ENCODE assay signal across 9 mouse cellular contexts in genomic region chr5:137601365-137601729, GRCm38 (mm10). TPM values are rescaled to one million over a fixed set of nuclear protein-coding genes. Genes with fewer than 3 reads are reported as not detected.
DNase-seq lines count a peak whose midpoint lies in the region; ATAC-seq lines count a peak whose summit lies in the region.
"Had no signal": no experiment of that assay in that cellular context is flagged by ENCODE, and none has a peak within 500 bp of the region (broad histone marks: within the 10 kb centered on the region; RNA-seq: fewer than 3 reads in every experiment).

No protein-coding gene starts in this region.

- peaks cover 26% of the 10 kb centered on the region for H3K36me3 ChIP-seq in embryonic facial prominence, embryonic 12.5 days
- peaks cover 10% of the 10 kb centered on the region for H3K36me3 ChIP-seq in liver, embryonic 11.5 days (ENCODE audit: control insufficient read depth, insufficient read depth, low read length)
- H3K36me3 ChIP-seq in neural tube, embryonic 13.5 days, result peaks cover 17% of the 10 kb centered on the region

- peak overlapping the region; percentile 64 for H3K4me3 ChIP-seq in embryonic facial prominence, embryonic 12.5 days
- H3K4me3 ChIP-seq in liver, embryonic 11.5 days (ENCODE audit: low read depth, low read length), result peak overlapping the region; percentile 83
- peak overlapping the region; percentile 69 for H3K4me3 ChIP-seq in neural tube, embryonic 13.5 days

- peak overlapping the region; percentile 58 for H3K9ac ChIP-seq in embryonic facial prominence, embryonic 12.5 days
- H3K9ac ChIP-seq in liver, embryonic 11.5 days (ENCODE audit: low read depth, low read length), result peak overlapping the region; percentile 68
- peak overlapping the region; percentile 66 for H3K9ac ChIP-seq in neural tube, embryonic 13.5 days

- peak; percentile 46 for DNase-seq in gastrocnemius, adult 18-20 months (ENCODE audit: low spot score)
- DNase-seq in gastrocnemius, adult 8-10 months (ENCODE audit: low spot score in 2 of 2), result no peak
- peak; percentile 49 for DNase-seq in heart, postnatal 4 days
- peak; percentile 65 for DNase-seq in liver, embryonic 11.5 days (ENCODE audit: low spot score)
- no peak for DNase-seq in frontal cortex, postnatal 10 days (ENCODE audit: low spot score in 2 of 2)

- H3K4me2 ChIP-seq in embryonic facial prominence, embryonic 12.5 days (replicated peaks), result peak overlapping the region; percentile 96
- H3K4me2 ChIP-seq in liver, embryonic 11.5 days, result peak overlapping the region; percentile 72
- peak overlapping the region; percentile 90 for H3K4me2 ChIP-seq in neural tube, embryonic 13.5 days

- WGBS in embryonic facial prominence, embryonic 12.5 days, result under 1% methylated on average over 22 of the region's 22 CpGs
- 1% methylated on average over 22 of the region's 22 CpGs for WGBS in liver, embryonic 11.5 days
- WGBS in neural tube, embryonic 13.5 days, result 2% methylated on average over 22 of the region's 22 CpGs

- no peaks in the 10 kb centered on the region for H3K9me3 ChIP-seq in embryonic facial prominence, embryonic 12.5 days
- no peaks in the 10 kb centered on the region for H3K9me3 ChIP-seq in liver, embryonic 11.5 days (ENCODE audit: control insufficient read depth, low read length)
- no peaks in the 10 kb centered on the region for H3K9me3 ChIP-seq in neural tube, embryonic 13.5 days

- H3K4me1 ChIP-seq in embryonic facial prominence, embryonic 12.5 days, result peaks cover 27% of the 10 kb centered on the region
- H3K4me1 ChIP-seq in liver, embryonic 11.5 days (replicated peaks; ENCODE audit: control insufficient read depth, insufficient read depth, low read length), result peaks cover 29% of the 10 kb centered on the region
- peaks cover 45% of the 10 kb centered on the region for H3K4me1 ChIP-seq in neural tube, embryonic 13.5 days (replicated peaks)

- no peaks in the 10 kb centered on the region for H3K27me3 ChIP-seq in embryonic facial prominence, embryonic 12.5 days
- H3K27me3 ChIP-seq in liver, embryonic 11.5 days (replicated peaks; ENCODE audit: control insufficient read depth, insufficient read depth, low read length), result no peaks in the 10 kb centered on the region
- H3K27me3 ChIP-seq in neural tube, embryonic 13.5 days, result no peaks in the 10 kb centered on the region
- H3K27me3 ChIP-seq: Patski had no signal

- peak overlapping the region; percentile 69 for H3K27ac ChIP-seq in embryonic facial prominence, embryonic 12.5 days
- H3K27ac ChIP-seq in liver, embryonic 11.5 days (ENCODE audit: low read depth, low read length), result peak overlapping the region; percentile 84
- peak overlapping the region; percentile 9; the same call in 1 of the 2 replicates for H3K27ac ChIP-seq in neural tube, embryonic 13.5 days (replicated peaks)

- ATAC-seq in embryonic facial prominence, embryonic 12.5 days (ENCODE audit: insufficient number of reproducible peaks, insufficient read depth, low FRiP score, low TSS enrichment), result 0 out of 2 replicates have a peak, but pooled peaks have one; percentile 0
- ATAC-seq in liver, embryonic 11.5 days (replicated peaks; ENCODE audit: low FRiP score), result no peak
- ATAC-seq in neural tube, embryonic 13.5 days (ENCODE audit: low read depth), result no peak
- no peak for ATAC-seq in cerebellum, adult (ENCODE audit: insufficient number of reproducible peaks, low FRiP score, low TSS enrichment)

RNA-seq across cellular contexts. Expression of gene Mospd3, which starts 0.5 kb away (rescaled TPM):
- 1 to 10 TPM; 8.8 to 8.9 TPM for total RNA-seq in gastrocnemius, adult 18-20 months (2021)
- total RNA-seq in gastrocnemius, adult 8-10 months (2022), result 10 to 100 TPM; 10.1 to 13.6 (median 11.6) TPM
- 28.4 and 28.7 TPM in 2 replicates for polyA plus RNA-seq in embryonic facial prominence, embryonic 12.5 days (2016; fragmentation: Nextera tagmentation; extraction: Ambion mirVana)
- 10 to 100 TPM; 25.2 to 28.8 TPM for total RNA-seq in heart, postnatal 4 days (2021)
- polyA plus RNA-seq in liver, embryonic 11.5 days (2014; fragmentation: Nextera tagmentation; extraction: Ambion mirVana), result 58.5 and 59.7 TPM in 2 replicates
- 50.0 and 58.1 TPM in 2 replicates for polyA plus RNA-seq in neural tube, embryonic 13.5 days (2015; fragmentation: Nextera tagmentation; extraction: Ambion mirVana)

RNA-seq across cellular contexts. Expression of gene Pcolce, which starts 12.2 kb away (rescaled TPM):
- total RNA-seq in gastrocnemius, adult 18-20 months (2021), result 10 to 100 TPM; 31.2 to 44.1 TPM
- 10 to 100 TPM; 16.2 to 35.4 (median 22.9) TPM for total RNA-seq in gastrocnemius, adult 8-10 months (2022)
- polyA plus RNA-seq in embryonic facial prominence, embryonic 12.5 days (2016; fragmentation: Nextera tagmentation; extraction: Ambion mirVana), result 124 and 128 TPM in 2 replicates
- total RNA-seq in heart, postnatal 4 days (2021), result 100 to 1,000 TPM; 133 to 137 TPM
- polyA plus RNA-seq in liver, embryonic 11.5 days (2014; fragmentation: Nextera tagmentation; extraction: Ambion mirVana), result 43.9 and 49.2 TPM in 2 replicates
- 40.6 and 42.7 TPM in 2 replicates for polyA plus RNA-seq in neural tube, embryonic 13.5 days (2015; fragmentation: Nextera tagmentation; extraction: Ambion mirVana)

RNA-seq across cellular contexts. Expression of gene Fbxo24, which starts 27.5 kb away (rescaled TPM):
- total RNA-seq in gastrocnemius, adult 18-20 months (2021), result under 1 TPM in 1 of 2 experiments, not detected in 1; 0.21 TPM
- under 1 TPM in 2 of 4 experiments, not detected in 2; 0.20 to 0.29 TPM for total RNA-seq in gastrocnemius, adult 8-10 months (2022)
- 0.22 and 0.36 TPM in 2 replicates for polyA plus RNA-seq in embryonic facial prominence, embryonic 12.5 days (2016; fragmentation: Nextera tagmentation; extraction: Ambion mirVana)
- under 1 TPM; 0.21 to 0.25 TPM for total RNA-seq in heart, postnatal 4 days (2021)
- polyA plus RNA-seq in liver, embryonic 11.5 days (2014; fragmentation: Nextera tagmentation; extraction: Ambion mirVana), result 0.18 TPM in 1 of 2 replicates, not detected in the other
- polyA plus RNA-seq in neural tube, embryonic 13.5 days (2015; fragmentation: Nextera tagmentation; extraction: Ambion mirVana), result 0.17 and 0.20 TPM in 2 replicates

RNA-seq across cellular contexts. Expression of gene Lrch4, which starts 27.6 kb away (rescaled TPM):
- 10 to 100 TPM; 15.0 to 18.0 TPM for total RNA-seq in gastrocnemius, adult 18-20 months (2021)
- total RNA-seq in gastrocnemius, adult 8-10 months (2022), result 10 to 100 TPM; 12.7 to 15.7 (median 14.6) TPM
- 30.8 and 34.0 TPM in 2 replicates for polyA plus RNA-seq in embryonic facial prominence, embryonic 12.5 days (2016; fragmentation: Nextera tagmentation; extraction: Ambion mirVana)
- 10 to 100 TPM; 19.2 to 21.6 TPM for total RNA-seq in heart, postnatal 4 days (2021)
- 46.6 and 54.5 TPM in 2 replicates for polyA plus RNA-seq in liver, embryonic 11.5 days (2014; fragmentation: Nextera tagmentation; extraction: Ambion mirVana)
- polyA plus RNA-seq in neural tube, embryonic 13.5 days (2015; fragmentation: Nextera tagmentation; extraction: Ambion mirVana), result 23.8 and 24.5 TPM in 2 replicates

RNA-seq across cellular contexts. Expression of gene Gm20605, which starts 27.6 kb away (rescaled TPM):
- 1 to 10 TPM; 1.0 to 2.2 TPM for total RNA-seq in gastrocnemius, adult 18-20 months (2021)
- 1 to 10 TPM; 1.9 to 3.5 (median 2.5) TPM for total RNA-seq in gastrocnemius, adult 8-10 months (2022)
- polyA plus RNA-seq in embryonic facial prominence, embryonic 12.5 days (2016; fragmentation: Nextera tagmentation; extraction: Ambion mirVana), result 9.2 and 11.8 TPM in 2 replicates
- total RNA-seq in heart, postnatal 4 days (2021), result 1 to 10 TPM; 4.8 to 6.6 TPM
- polyA plus RNA-seq in liver, embryonic 11.5 days (2014; fragmentation: Nextera tagmentation; extraction: Ambion mirVana), result 11.6 and 13.2 TPM in 2 replicates
- polyA plus RNA-seq in neural tube, embryonic 13.5 days (2015; fragmentation: Nextera tagmentation; extraction: Ambion mirVana), result 6.7 and 7.9 TPM in 2 replicates

Comparison
In these comparisons a context has a peak if more than half of its experiments do, and no peak if none do; other contexts are left out.
1. DNase-seq: peak in gastrocnemius, adult 18-20 months (single experiment), heart, postnatal 4 days (single experiment) and liver, embryonic 11.5 days (single experiment); none in gastrocnemius, adult 8-10 months (0 of 2) and frontal cortex, postnatal 10 days (0 of 2).
2. H3K27ac ChIP-seq: peak in every context shown above with its lines; median percentile 84 in liver, embryonic 11.5 days; 69 in embryonic facial prominence, embryonic 12.5 days; 9 in neural tube, embryonic 13.5 days.
3. Peak in every context shown above with its lines, with median percentiles within 50 percentile points of each other: H3K4me2 ChIP-seq, H3K4me3 ChIP-seq and H3K9ac ChIP-seq.